Mouse (Mus musculus) heart, postnatal 4 days (tissue): ENCODE results near the gene Gm21887. TPM values are rescaled to one million over a fixed set of nuclear protein-coding genes. Genes with fewer than 3 reads are reported as not detected.
"Not testable (repeated sequence)": the region's sequence is repeated elsewhere in the genome, so short reads cannot be mapped to it uniquely, and the experiment has no call there.

Experiments
- DNase-seq: peaks from one replicate; pipeline ENCODE4 v3.0.0; 2021
- total RNA-seq, 2 experiments: library from RNA; stranded (reverse); gene quantifications; 2 replicates each; pipeline ENCODE4 v1.2.3; 2021

The Gm21887 gene
- total RNA-seq, 2 experiments from 2014 or later = 99.1 to 109 TPM

- peak; percentile 25 for DNase-seq
Observed at GRCm38 (mm10) chrX:169983401-169984165, 25.9 kb upstream of the Gm21887 start.

GRCm38 (mm10) chrX:169984331-169984730, 25.1 kb upstream of the Gm21887 start:
- DNase-seq = not testable (repeated sequence)

GRCm38 (mm10) chrX:169984853-169985252, 24.6 kb upstream of the Gm21887 start:
- peak; percentile 37 for DNase-seq

- peak; percentile 55 for DNase-seq
Observed at GRCm38 (mm10) chrX:169985796-169986195, 23.7 kb upstream of the Gm21887 start.

GRCm38 (mm10) chrX:169986519-169987367, 22.7 kb upstream of the Gm21887 start:
- peak; percentile 90 for DNase-seq

- DNase-seq = peak; percentile 66
Observed at GRCm38 (mm10) chrX:169987368-169987837, 22.1 kb upstream of the Gm21887 start.

GRCm38 (mm10) chrX:169988571-169989218, 20.8 kb upstream of the Gm21887 start:
- peak; percentile 64 for DNase-seq

GRCm38 (mm10) chrX:169989219-169989595, 20.3 kb upstream of the Gm21887 start:
- DNase-seq = not testable (repeated sequence)

- DNase-seq = peak; percentile 89
Observed at GRCm38 (mm10) chrX:169989691-169990631, 19.5 kb upstream of the Gm21887 start.

GRCm38 (mm10) chrX:169991128-169991873, 18.2 kb upstream of the Gm21887 start:
- peak; percentile 100 for DNase-seq

- peak; percentile 59 for DNase-seq
Observed at GRCm38 (mm10) chrX:169992086-169992930, 17.2 kb upstream of the Gm21887 start.

GRCm38 (mm10) chrX:169992951-169993547, 16.4 kb upstream of the Gm21887 start:
- DNase-seq = peak; percentile 52

- DNase-seq = peak; percentile 80
Observed at GRCm38 (mm10) chrX:169994011-169994865, 15.2 kb upstream of the Gm21887 start.

- DNase-seq = peak; percentile 19
Observed at GRCm38 (mm10) chrX:169994866-169995711, 14.4 kb upstream of the Gm21887 start.

- DNase-seq = peak; percentile 51
Observed at GRCm38 (mm10) chrX:169995909-169996521, 13.4 kb upstream of the Gm21887 start.

GRCm38 (mm10) chrX:169996926-169997325, 12.5 kb upstream of the Gm21887 start:
- peak; percentile 93 for DNase-seq

- DNase-seq = peak; percentile 85
Observed at GRCm38 (mm10) chrX:169997456-169997853, 12.0 kb upstream of the Gm21887 start.
